ENCODE assay signal across 16 mouse cellular contexts in genomic region chr1:85870001-85870400, GRCm38 (mm10). TPM values are rescaled to one million over a fixed set of nuclear protein-coding genes. Genes with fewer than 3 reads are reported as not detected.
A peak's percentile ranks its signal among the peaks of the same experiment; 100 is the strongest.
DNase-seq lines count a peak whose midpoint lies in the region; ATAC-seq lines count a peak whose summit lies in the region.
"Had no signal": no experiment of that assay in that cellular context is flagged by ENCODE, and none has a peak within 500 bp of the region (broad histone marks: within the 10 kb centered on the region; RNA-seq: fewer than 3 reads in every experiment).

No protein-coding gene starts in this region.

- intact Hi-C loops in heart, postnatal 36 days (cut with DNase I), result no loop called here

- H3K4me1 ChIP-seq in forebrain, embryonic 16.5 days (replicated peaks; ENCODE audit: control insufficient read depth, insufficient read depth, low read length), result no peaks in the 10 kb centered on the region
- H3K4me1 ChIP-seq in forebrain, embryonic 10.5 days, result no peaks in the 10 kb centered on the region
- H3K4me1 ChIP-seq: embryonic facial prominence, embryonic 15.5 days; intestine, embryonic 15.5 days; liver, embryonic 13.5 days; midbrain, embryonic 13.5 days; neural tube, embryonic 12.5 days had no signal

- WGBS in forebrain, embryonic 16.5 days, result 67% methylated on average over 7 of the region's 7 CpGs
- 89% methylated on average over 7 of the region's 7 CpGs for WGBS in forebrain, embryonic 10.5 days

- no peak overlapping the region for H3K4me2 ChIP-seq in forebrain, embryonic 16.5 days (ENCODE audit: low read length)
- H3K4me2 ChIP-seq: embryonic facial prominence, embryonic 15.5 days; intestine, embryonic 15.5 days; liver, embryonic 13.5 days; midbrain, embryonic 13.5 days; neural tube, embryonic 12.5 days had no signal

- H3K36me3 ChIP-seq in forebrain, embryonic 16.5 days (ENCODE audit: control insufficient read depth, insufficient read depth), result no peaks in the 10 kb centered on the region
- H3K36me3 ChIP-seq in forebrain, embryonic 10.5 days (replicated peaks), result no peaks in the 10 kb centered on the region
- H3K36me3 ChIP-seq: embryonic facial prominence, embryonic 15.5 days; intestine, embryonic 15.5 days; liver, embryonic 13.5 days; midbrain, embryonic 13.5 days; neural tube, embryonic 12.5 days had no signal

- no peak overlapping the region for H3K4me3 ChIP-seq in forebrain, embryonic 16.5 days (replicated peaks; ENCODE audit: low read length)
- H3K4me3 ChIP-seq in forebrain, embryonic 10.5 days, result no peak overlapping the region
- H3K4me3 ChIP-seq: embryonic facial prominence, embryonic 15.5 days; intestine, embryonic 15.5 days; liver, embryonic 13.5 days; midbrain, embryonic 13.5 days; neural tube, embryonic 12.5 days had no signal

- no peaks in the 10 kb centered on the region for H3K27me3 ChIP-seq in forebrain, embryonic 16.5 days (replicated peaks; ENCODE audit: control insufficient read depth, insufficient read depth, low read length)
- no peaks in the 10 kb centered on the region for H3K27me3 ChIP-seq in forebrain, embryonic 10.5 days (ENCODE audit: poor library complexity, severe bottlenecking)
- H3K27me3 ChIP-seq: embryonic facial prominence, embryonic 15.5 days; intestine, embryonic 15.5 days; liver, embryonic 13.5 days; midbrain, embryonic 13.5 days; neural tube, embryonic 12.5 days had no signal

- no peak for DNase-seq in forebrain, embryonic 10.5 days (ENCODE audit: extremely low spot score, low spot score)
- peak; percentile 94 for DNase-seq in brain, adult 2 months (ENCODE audit: low read depth, low spot score)
- peak; percentile 72 for DNase-seq in cerebellum, adult 9-11 months
- peak; percentile 58 to 64 for DNase-seq in left cerebral cortex, adult 18-20 months (ENCODE audit: low spot score in 2 of 2)
- DNase-seq in Muller cell, postnatal 12 days (ENCODE audit: inconsistent ontology term), result no peak
- DNase-seq in heart, postnatal 36 days, result no peak
- DNase-seq: adrenal gland, postnatal 10 days; liver, embryonic 13.5 days; lung, postnatal 14 days had no signal

- H3K27ac ChIP-seq in forebrain, embryonic 16.5 days (ENCODE audit: low read length), result no peak overlapping the region
- no peak overlapping the region for H3K27ac ChIP-seq in forebrain, embryonic 10.5 days
- H3K27ac ChIP-seq: embryonic facial prominence, embryonic 15.5 days; intestine, embryonic 15.5 days; liver, embryonic 13.5 days; midbrain, embryonic 13.5 days; neural tube, embryonic 12.5 days had no signal

- peak; percentile 50; the same call in 1 of the 2 replicates for ATAC-seq in forebrain, embryonic 16.5 days
- no peak for ATAC-seq in megakaryocyte, adult 5-6 weeks (ENCODE audit: poor library complexity, severe bottlenecking)
- ATAC-seq: intestine, embryonic 15.5 days; midbrain, embryonic 13.5 days had no signal

- no peak overlapping the region for H3K9ac ChIP-seq in forebrain, embryonic 16.5 days (replicated peaks; ENCODE audit: low read depth, low read length)
- H3K9ac ChIP-seq: embryonic facial prominence, embryonic 15.5 days; intestine, embryonic 15.5 days; liver, embryonic 13.5 days; midbrain, embryonic 13.5 days; neural tube, embryonic 12.5 days had no signal

- H3K9me3 ChIP-seq in forebrain, embryonic 16.5 days (ENCODE audit: control insufficient read depth, low read length), result no peaks in the 10 kb centered on the region; the same call in 1 of the 2 replicates
- peaks cover 41% of the 10 kb centered on the region for H3K9me3 ChIP-seq in forebrain, embryonic 10.5 days
- H3K9me3 ChIP-seq: embryonic facial prominence, embryonic 15.5 days; intestine, embryonic 15.5 days had no signal

RNA-seq across cellular contexts. Expression of gene Itm2c, which starts 24.1 kb away (rescaled TPM):
- 146 and 166 TPM in 2 replicates for polyA plus RNA-seq in forebrain, embryonic 16.5 days (2015; fragmentation: Nextera tagmentation; extraction: Ambion mirVana)
- polyA plus RNA-seq in forebrain, embryonic 10.5 days (2016; fragmentation: Nextera tagmentation; extraction: Ambion mirVana), result 126 and 132 TPM in 2 replicates
- 100 to 1,000 TPM; 731 to 809 TPM for total RNA-seq in left cerebral cortex, adult 18-20 months (2021)
- total RNA-seq in megakaryocyte, adult 5-6 weeks (2015), result 32.8 and 32.9 TPM in 2 replicates
- total RNA-seq in megakaryocyte, adult 5-6 weeks (2017), result 77.9 and 83.6 TPM in 2 replicates
- 10 to 100 TPM; 61.5 to 66.5 TPM for total RNA-seq in heart, postnatal 36 days (2021)

RNA-seq across cellular contexts. Expression of gene 4933407L21Rik, which starts 58.3 kb away (rescaled TPM):
- 3.6 and 5.6 TPM in 2 replicates for polyA plus RNA-seq in forebrain, embryonic 16.5 days (2015; fragmentation: Nextera tagmentation; extraction: Ambion mirVana)
- 0.30 and 0.87 TPM in 2 replicates for polyA plus RNA-seq in forebrain, embryonic 10.5 days (2016; fragmentation: Nextera tagmentation; extraction: Ambion mirVana)
- total RNA-seq in left cerebral cortex, adult 18-20 months (2021), result 1 to 10 TPM; 5.2 to 7.7 TPM
- not detected in 2 replicates for total RNA-seq in megakaryocyte, adult 5-6 weeks (2015)
- 0.22 TPM in 1 of 2 replicates, not detected in the other for total RNA-seq in megakaryocyte, adult 5-6 weeks (2017)
- total RNA-seq in heart, postnatal 36 days (2021), result not detected
- total RNA-seq: hematopoietic stem cell, adult 5-6 weeks had no signal
- polyA plus RNA-seq: liver, embryonic 13.5 days had no signal

Comparison
In these comparisons a context has a peak if more than half of its experiments do, and no peak if none do; other contexts are left out.
1. DNase-seq: peak in brain, adult 2 months (single experiment), cerebellum, adult 9-11 months (single experiment) and left cerebral cortex, adult 18-20 months (2 of 2); none in forebrain, embryonic 10.5 days (single experiment), Muller cell, postnatal 12 days (single experiment) and heart, postnatal 36 days (0 of 2).
2. RNA of gene Itm2c, which starts 24.1 kb away (total RNA-seq): 731 to 809 TPM in left cerebral cortex, adult 18-20 months; 32.8 to 83.6 TPM in megakaryocyte, adult 5-6 weeks and 61.5 to 66.5 TPM in heart, postnatal 36 days; every median in the first group is over 4 times any median in the second.
3. RNA of gene 4933407L21Rik, which starts 58.3 kb away (total RNA-seq): 5.2 to 7.7 TPM in left cerebral cortex, adult 18-20 months; 0.22 TPM in megakaryocyte, adult 5-6 weeks and not detected in heart, postnatal 36 days; every median in the first group is over 4 times any median in the second.